ENCODE assay signal across 23 mouse cellular contexts in genomic region chr14:40919521-40919920, GRCm38 (mm10). TPM values are rescaled to one million over a fixed set of nuclear protein-coding genes. Genes with fewer than 3 reads are reported as not detected.
DNase-seq lines count a peak whose midpoint lies in the region; ATAC-seq and TF ChIP-seq lines count a peak whose summit lies in the region.
"Had no signal": no experiment of that assay in that cellular context is flagged by ENCODE, and none has a peak within 500 bp of the region (broad histone marks: within the 10 kb centered on the region; RNA-seq: fewer than 3 reads in every experiment).

No protein-coding gene starts in this region.

- H3K9ac ChIP-seq in hindbrain, embryonic 14.5 days: no peak overlapping the region
- H3K9ac ChIP-seq in liver, postnatal 0 days (replicated peaks): no peak overlapping the region
- H3K9ac ChIP-seq: limb, embryonic 15.5 days; lung, embryonic 15.5 days; neural tube, embryonic 13.5 days had no signal

- peaks cover 55% of the 10 kb centered on the region for H3K36me3 ChIP-seq in hindbrain, embryonic 10.5 days
- peaks cover 16% of the 10 kb centered on the region for H3K36me3 ChIP-seq in hindbrain, embryonic 14.5 days (replicated peaks; ENCODE audit: control insufficient read depth, insufficient read depth)
- peaks cover 33% of the 10 kb centered on the region for H3K36me3 ChIP-seq in liver, postnatal 0 days (replicated peaks; ENCODE audit: insufficient read depth, low read length)

- ATAC-seq in hindbrain, embryonic 14.5 days (ENCODE audit: low FRiP score): no peak
- ATAC-seq in liver, postnatal 0 days: no peak; the same call in 1 of the 2 replicates
- peak; percentile 39; the same call in 1 of the 2 replicates for ATAC-seq in neutrophil, adult 5-6 weeks (ENCODE audit: extremely low read depth, insufficient number of reproducible peaks, low FRiP score, poor library complexity, severe bottlenecking)
- ATAC-seq: forebrain, embryonic 16.5 days; hindbrain, postnatal 0 days; intestine, postnatal 0 days had no signal

- DNase-seq in hindbrain, embryonic 10.5 days (ENCODE audit: low spot score): no peak
- no peak for DNase-seq in hindbrain, embryonic 14.5 days (ENCODE audit: low spot score)
- DNase-seq in lung, adult 18-20 months: peak; percentile 15 to 17
- DNase-seq in lung, postnatal 14 days: no peak
- no peak for DNase-seq in liver, postnatal 0 days
- DNase-seq in adrenal gland, postnatal 14 days: no peak
- no peak for DNase-seq in kidney, postnatal 25 days
- DNase-seq: adrenal gland, postnatal 10 days; cerebellum, adult 9-10 months; gastrocnemius, postnatal 36 days; left cerebral cortex, postnatal 4 days; midbrain, embryonic 14.5 days; thymus, adult 18-20 months had no signal

- no peak overlapping the region for H3K4me2 ChIP-seq in hindbrain, embryonic 14.5 days (replicated peaks)
- H3K4me2 ChIP-seq in liver, postnatal 0 days (ENCODE audit: low read depth, low read length): no peak overlapping the region
- H3K4me2 ChIP-seq: limb, embryonic 15.5 days; lung, embryonic 15.5 days; neural tube, embryonic 13.5 days had no signal

- TF ChIP-seq CTCF in liver, postnatal 0 days (IDR thresholded peaks at IDR 0.05; ENCODE audit: low read depth): no peak

- no peaks in the 10 kb centered on the region for H3K9me3 ChIP-seq in hindbrain, embryonic 10.5 days
- H3K9me3 ChIP-seq in hindbrain, embryonic 14.5 days (ENCODE audit: control insufficient read depth, low read length): no peaks in the 10 kb centered on the region
- H3K9me3 ChIP-seq in liver, postnatal 0 days (ENCODE audit: low read length): no peaks in the 10 kb centered on the region
- H3K9me3 ChIP-seq: embryonic facial prominence, embryonic 10.5 days; forebrain, embryonic 10.5 days; limb, embryonic 15.5 days; lung, embryonic 15.5 days; neural tube, embryonic 13.5 days had no signal

- WGBS in hindbrain, embryonic 10.5 days: 94% methylated on average over 7 of the region's 7 CpGs
- WGBS in hindbrain, embryonic 14.5 days: 95% methylated on average over 7 of the region's 7 CpGs
- WGBS in liver, postnatal 0 days (ENCODE audit: insufficient replicate concordance): 48% methylated on average over 7 of the region's 7 CpGs

- no peak overlapping the region for H3K4me3 ChIP-seq in hindbrain, embryonic 10.5 days
- H3K4me3 ChIP-seq in hindbrain, embryonic 14.5 days (replicated peaks; ENCODE audit: low read length): no peak overlapping the region
- H3K4me3 ChIP-seq in liver, postnatal 0 days (ENCODE audit: low read depth, low read length): no peak overlapping the region
- H3K4me3 ChIP-seq: embryonic facial prominence, embryonic 10.5 days; forebrain, embryonic 10.5 days; limb, embryonic 15.5 days; lung, embryonic 15.5 days; myocyte; neural tube, embryonic 13.5 days had no signal

- H3K27me3 ChIP-seq in hindbrain, embryonic 10.5 days (ENCODE audit: insufficient read depth, poor library complexity, severe bottlenecking): no peaks in the 10 kb centered on the region
- no peaks in the 10 kb centered on the region for H3K27me3 ChIP-seq in hindbrain, embryonic 14.5 days (ENCODE audit: control insufficient read depth, insufficient read depth, low read length)
- no peaks in the 10 kb centered on the region for H3K27me3 ChIP-seq in liver, postnatal 0 days (ENCODE audit: insufficient read depth, low read length)
- H3K27me3 ChIP-seq: limb, embryonic 15.5 days; lung, embryonic 15.5 days; neural tube, embryonic 13.5 days had no signal

- H3K27ac ChIP-seq in hindbrain, embryonic 10.5 days: peak overlapping the region; percentile 16; the same call in 1 of the 2 replicates
- no peak overlapping the region for H3K27ac ChIP-seq in hindbrain, embryonic 14.5 days
- H3K27ac ChIP-seq in liver, postnatal 0 days (ENCODE audit: low read depth): peak overlapping the region; percentile 48; the same call in 1 of the 2 replicates
- H3K27ac ChIP-seq: embryonic facial prominence, embryonic 10.5 days; forebrain, embryonic 10.5 days; hindbrain, postnatal 0 days; limb, embryonic 15.5 days; lung, embryonic 15.5 days; neural tube, embryonic 13.5 days had no signal

- TF ChIP-seq EP300 in liver, postnatal 0 days (IDR thresholded peaks at IDR 0.05; ENCODE audit: low read depth): no peak

- H3K4me1 ChIP-seq in hindbrain, embryonic 10.5 days (replicated peaks): peaks cover 21% of the 10 kb centered on the region
- no peaks in the 10 kb centered on the region for H3K4me1 ChIP-seq in hindbrain, embryonic 14.5 days (replicated peaks; ENCODE audit: control insufficient read depth, insufficient read depth, low read length)
- H3K4me1 ChIP-seq in liver, postnatal 0 days (ENCODE audit: insufficient read depth): peaks cover 48% of the 10 kb centered on the region

RNA-seq across cellular contexts. Expression of gene Sh2d4b, which starts 26.5 kb away (rescaled TPM):
- polyA plus RNA-seq in hindbrain, embryonic 10.5 days (2016; fragmentation: Nextera tagmentation; extraction: Ambion mirVana): 0.41 and 0.64 TPM in 2 replicates
- 1.1 and 1.7 TPM in 2 replicates for polyA plus RNA-seq in hindbrain, embryonic 14.5 days (2014; fragmentation: Nextera tagmentation; extraction: Ambion mirVana)
- 0.05 and 0.13 TPM in 2 replicates for polyA plus RNA-seq in liver, postnatal 0 days (2015; fragmentation: Nextera tagmentation; extraction: Ambion mirVana)
- total RNA-seq in neutrophil, adult 5-6 weeks (2017): 5.9 and 9.8 TPM in 2 replicates
- total RNA-seq in adrenal gland, postnatal 14 days (2021): 1.4 and 3.0 TPM in 2 replicates
- polyA plus RNA-seq: intestine, postnatal 0 days had no signal

RNA-seq across cellular contexts. Expression of gene Tspan14, which starts 47.1 kb away (rescaled TPM):
- polyA plus RNA-seq in hindbrain, embryonic 10.5 days (2016; fragmentation: Nextera tagmentation; extraction: Ambion mirVana): 95.5 and 95.7 TPM in 2 replicates
- 65.6 and 70.1 TPM in 2 replicates for polyA plus RNA-seq in hindbrain, embryonic 14.5 days (2014; fragmentation: Nextera tagmentation; extraction: Ambion mirVana)
- polyA plus RNA-seq in liver, postnatal 0 days (2015; fragmentation: Nextera tagmentation; extraction: Ambion mirVana): 22.0 and 24.9 TPM in 2 replicates
- total RNA-seq in neutrophil, adult 5-6 weeks (2017): 56.7 and 60.5 TPM in 2 replicates
- total RNA-seq in adrenal gland, postnatal 14 days (2021): 43.8 and 47.6 TPM in 2 replicates

Comparison
In these comparisons a context has a peak if more than half of its experiments do, and no peak if none do; other contexts are left out.
1. DNase-seq: peak in lung, adult 18-20 months (2 of 2); none in hindbrain, embryonic 10.5 days (single experiment), hindbrain, embryonic 14.5 days (single experiment), lung, postnatal 14 days (single experiment), liver, postnatal 0 days (single experiment), adrenal gland, postnatal 14 days (single experiment) and kidney, postnatal 25 days (0 of 2).